Mouse (Mus musculus): ENCODE results near the gene Chchd6.

- TF ChIP-seq CTCF (IDR thresholded peaks at IDR 0.05; ENCODE audit: extremely low read depth, insufficient read length, insufficient replicate concordance, low read depth, low read length) = no peak
- no peak for TF ChIP-seq POLR2A (IDR thresholded peaks at IDR 0.05; ENCODE audit: low read depth, low read length)
These were observed 39.5 kb downstream of the Chchd6 start for GRCm38 (mm10) chr6:89555971-89556370.
